Mouse (Mus musculus): ENCODE data around the gene Brdt.

DNA sequence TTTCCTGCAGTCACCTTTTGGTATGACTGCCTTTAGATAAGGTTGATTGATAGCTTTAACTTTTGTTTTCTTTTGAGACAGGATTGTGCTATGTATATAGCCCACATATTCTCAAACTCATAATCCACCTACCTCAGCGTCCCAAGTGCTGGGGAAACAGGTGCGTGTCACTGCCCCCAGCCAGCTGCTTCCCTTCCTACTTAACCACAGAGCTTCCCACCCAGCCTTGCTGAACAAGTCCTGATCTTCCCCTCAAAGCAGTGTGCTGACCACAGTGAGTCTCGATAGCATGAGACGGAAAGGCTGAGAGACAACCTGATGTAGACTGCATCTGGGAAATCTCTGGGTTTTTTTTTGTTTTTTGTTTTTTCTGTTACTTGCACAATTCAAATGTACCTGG is 42.3 kb downstream of the Brdt start:
- no peak for TF ChIP-seq POLR2A (IDR thresholded peaks at IDR 0.05; ENCODE audit: low read depth, low read length)
- TF ChIP-seq CTCF (conservative IDR thresholded peaks at IDR 0.05; ENCODE audit: insufficient read depth, insufficient read length, low read depth, low read length) = no peak
